Mouse (Mus musculus): ENCODE measurements around the gene Cgas. TPM values are rescaled to one million over a fixed set of nuclear protein-coding genes. Genes with fewer than 3 reads are reported as not detected.

Cgas gene
- total RNA-seq, 4 experiments from 2014 or later = 0.52 to 1.1 (median 0.65) TPM

DNA sequence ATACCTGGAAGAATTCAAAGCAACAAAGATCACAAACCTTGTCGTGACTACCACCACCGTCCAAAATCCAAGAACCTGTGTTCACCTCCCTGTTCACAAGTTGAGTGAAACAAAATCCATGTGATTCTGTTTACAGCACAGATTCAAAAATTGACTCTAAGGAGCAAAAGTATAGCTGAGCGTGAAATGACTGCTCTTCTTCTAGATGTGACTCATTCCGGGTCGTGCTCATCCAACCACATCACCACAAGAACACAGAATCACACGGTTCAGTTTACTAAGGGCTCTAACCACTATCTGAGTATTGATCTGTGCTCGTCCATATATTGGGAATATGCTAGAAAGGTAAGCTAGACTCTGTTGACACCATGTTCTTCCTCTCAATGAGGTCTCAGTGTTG lies 56.1 kb downstream of the Cgas start:
- DNase-seq (ENCODE audit: low spot score in 2 of 2) = no peak

DNA sequence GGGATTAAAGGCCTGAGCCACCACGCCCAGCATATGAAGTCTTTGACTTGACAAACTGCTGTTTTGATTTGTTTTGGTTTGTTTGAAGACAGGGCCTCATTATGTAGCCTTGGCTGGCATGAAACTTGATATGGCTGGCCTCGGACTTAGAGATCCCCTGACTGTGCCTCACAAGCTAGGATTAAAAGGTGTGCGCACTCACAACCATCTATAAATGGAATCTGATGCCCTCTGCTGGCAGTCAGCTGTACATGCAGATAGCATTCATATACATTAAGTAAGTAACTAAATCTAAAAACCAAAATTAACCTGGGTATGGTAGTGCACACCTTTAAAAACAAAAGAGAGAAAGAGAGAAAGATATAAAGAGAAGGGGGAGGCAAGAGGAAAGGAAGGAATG lies 57.1 kb downstream of the Cgas start:
- DNase-seq (ENCODE audit: low spot score in 2 of 2) = no peak

Small RNAs within 50 kb of the gene (microRNA-seq; reads per million reads assigned to microRNA genes)
- 0 reads per million in 2 experiments for gene Gm26377

Other genes starting within 250 kb of the Cgas start
- under 1 TPM in 1 of 4 experiments, not detected in 3; 0.60 TPM for gene Gsta1, start 212.6 kb downstream of the Cgas start, total RNA-seq (2022)
- not detected for gene Gm3776, start 186.1 kb downstream of the Cgas start, total RNA-seq (2022)
- gene Gm10639, start 153.3 kb downstream of the Cgas start, total RNA-seq (2022) = not detected
- not detected for gene Omt2a, start 128.4 kb downstream of the Cgas start, total RNA-seq (2022)
- not detected for gene Omt2b, start 115.6 kb downstream of the Cgas start, total RNA-seq (2022)
- not detected for gene Gsta2, start 87.4 kb downstream of the Cgas start, total RNA-seq (2022)
- gene Dppa5a, start 75.1 kb downstream of the Cgas start, total RNA-seq (2022) = under 1 TPM in 1 of 4 experiments, not detected in 3; 0.65 TPM
- gene Ooep, start 64.5 kb downstream of the Cgas start, total RNA-seq (2022) = not detected
- gene Ddx43, start 47.5 kb downstream of the Cgas start, total RNA-seq (2022) = under 1 TPM in 2 of 4 experiments, not detected in 2; 0.25 to 0.33 TPM
- gene Mto1, start 5.0 kb upstream of the Cgas start, total RNA-seq (2022) = 10 to 100 TPM; 22.9 to 29.3 (median 26.9) TPM
- under 1 TPM; 0.40 to 0.54 (median 0.47) TPM for gene Gm17324, start 5.5 kb upstream of the Cgas start, total RNA-seq (2022)
- gene Eef1a1, start 45.9 kb upstream of the Cgas start, total RNA-seq (2022) = 1,000 to 10,000 TPM; 2,343 to 2,844 (median 2,594) TPM
- 10 to 100 TPM; 17.2 to 20.3 (median 19.2) TPM for gene Slc17a5, start 144.8 kb upstream of the Cgas start, total RNA-seq (2022)
- gene Cd109, start 172.3 kb upstream of the Cgas start, total RNA-seq (2022) = 1 to 10 TPM in 3 of 4 experiments, under 1 TPM in 1; 0.53 to 1.5 (median 1.2) TPM

Measured in left cerebral cortex, adult 8-10 months (tissue).